Mouse (Mus musculus): ENCODE measurements around the gene Lrrc27. TPM values are rescaled to one million over a fixed set of nuclear protein-coding genes. Genes with fewer than 3 reads are reported as not detected.

Lrrc27 gene
- total RNA-seq, 2 experiments from 2014 or later = 2.9 to 4.2 TPM

DNA sequence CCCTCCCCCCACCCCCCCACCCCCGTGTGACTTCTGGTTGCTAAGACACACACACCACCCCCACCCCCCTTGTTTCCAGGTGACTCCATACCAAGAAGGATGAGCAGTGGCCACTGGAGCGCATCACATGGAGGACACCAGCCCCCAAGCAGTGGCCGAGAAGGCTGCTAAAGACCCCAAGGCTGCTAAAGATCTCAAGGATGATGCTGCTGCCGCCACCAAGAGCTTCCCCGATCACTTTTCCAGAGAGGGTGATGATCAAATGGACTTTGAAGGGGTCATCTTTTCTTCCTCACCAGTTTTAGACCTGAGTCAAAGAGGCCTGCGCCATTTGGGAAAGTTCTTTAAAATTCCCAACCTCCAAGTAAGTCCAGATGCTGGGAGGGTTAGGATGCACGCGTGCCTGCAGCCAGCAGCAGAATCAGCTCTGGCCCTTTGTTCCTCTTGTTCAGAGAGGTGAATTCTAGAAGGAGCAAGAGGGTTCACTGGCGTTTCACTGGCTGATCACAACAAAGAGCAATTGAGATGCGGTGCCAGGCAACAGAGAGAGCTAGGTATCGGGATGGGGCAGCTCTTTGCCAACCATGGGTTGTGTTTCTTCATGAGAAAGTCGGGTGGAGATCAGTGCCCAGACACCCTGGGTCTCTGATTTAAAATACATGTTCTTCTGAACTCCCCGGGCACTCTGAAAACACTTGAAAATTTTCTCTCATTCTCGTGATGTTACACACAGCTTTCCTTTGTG is 2.0 kb downstream of the Lrrc27 start:
- DNase-seq = no peak

DNA sequence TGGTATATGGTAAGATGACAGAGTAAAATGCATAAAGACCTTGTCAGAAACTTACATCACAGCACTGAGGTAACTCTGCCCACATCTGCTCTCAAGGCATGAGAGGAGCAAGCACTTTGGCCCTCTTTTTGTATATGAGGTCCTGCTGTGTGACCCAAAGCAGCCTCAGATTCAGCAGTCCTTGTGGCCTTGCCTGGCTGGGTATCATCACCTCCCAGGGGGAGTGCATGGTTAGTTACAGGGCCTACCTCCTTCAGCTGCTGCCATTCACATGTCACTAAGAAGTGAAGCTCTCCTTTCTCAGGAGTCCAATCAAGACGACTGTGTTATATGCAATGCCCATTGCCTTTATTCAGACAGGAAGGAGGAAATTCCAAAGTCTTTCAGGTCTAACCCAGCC is 2.7 kb downstream of the Lrrc27 start:
- no peak for DNase-seq

DNA sequence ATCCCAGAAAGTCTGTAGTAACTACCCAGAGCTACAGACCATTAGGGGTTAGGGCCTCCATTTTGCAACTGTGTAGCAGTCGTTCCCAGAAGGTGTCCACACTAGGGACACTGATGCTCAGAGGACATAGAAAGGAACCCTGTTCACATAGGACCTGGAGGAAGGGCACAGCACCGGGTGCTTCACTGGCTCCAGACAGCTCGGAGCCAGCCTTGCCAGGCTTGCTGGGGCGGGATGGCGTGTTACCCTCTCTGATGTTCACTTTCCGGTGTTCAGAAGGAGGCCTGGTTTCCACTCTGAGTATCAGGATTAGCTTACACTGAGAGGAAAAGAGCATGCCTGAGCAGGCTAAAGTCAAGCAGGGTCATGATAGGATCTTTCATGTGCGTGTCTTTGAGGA is 3.2 kb downstream of the Lrrc27 start:
- no peak for DNase-seq

GRCm38 (mm10) chr7:139216464-139216863 is 3.7 kb downstream of the Lrrc27 start:
- DNase-seq = no peak

DNA sequence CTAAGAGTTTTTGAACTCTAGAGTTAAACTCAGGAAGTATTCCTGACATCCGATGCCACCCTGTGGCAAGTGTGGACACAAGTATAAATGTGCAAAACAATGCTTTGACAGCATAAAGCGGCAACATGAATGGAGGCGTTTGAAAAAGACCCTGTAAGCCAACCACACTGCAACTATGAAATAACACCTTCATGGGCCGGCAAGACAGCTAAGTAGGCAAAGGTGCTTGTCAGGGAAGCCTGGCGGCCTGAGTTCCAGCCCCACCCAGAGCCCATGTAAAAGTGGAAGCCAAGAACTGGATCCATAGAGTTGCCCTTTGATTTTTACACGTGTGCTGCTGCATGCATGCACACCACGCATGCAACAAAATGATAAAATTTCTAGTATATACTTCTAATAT is 4.3 kb downstream of the Lrrc27 start:
- DNase-seq = no peak

DNA sequence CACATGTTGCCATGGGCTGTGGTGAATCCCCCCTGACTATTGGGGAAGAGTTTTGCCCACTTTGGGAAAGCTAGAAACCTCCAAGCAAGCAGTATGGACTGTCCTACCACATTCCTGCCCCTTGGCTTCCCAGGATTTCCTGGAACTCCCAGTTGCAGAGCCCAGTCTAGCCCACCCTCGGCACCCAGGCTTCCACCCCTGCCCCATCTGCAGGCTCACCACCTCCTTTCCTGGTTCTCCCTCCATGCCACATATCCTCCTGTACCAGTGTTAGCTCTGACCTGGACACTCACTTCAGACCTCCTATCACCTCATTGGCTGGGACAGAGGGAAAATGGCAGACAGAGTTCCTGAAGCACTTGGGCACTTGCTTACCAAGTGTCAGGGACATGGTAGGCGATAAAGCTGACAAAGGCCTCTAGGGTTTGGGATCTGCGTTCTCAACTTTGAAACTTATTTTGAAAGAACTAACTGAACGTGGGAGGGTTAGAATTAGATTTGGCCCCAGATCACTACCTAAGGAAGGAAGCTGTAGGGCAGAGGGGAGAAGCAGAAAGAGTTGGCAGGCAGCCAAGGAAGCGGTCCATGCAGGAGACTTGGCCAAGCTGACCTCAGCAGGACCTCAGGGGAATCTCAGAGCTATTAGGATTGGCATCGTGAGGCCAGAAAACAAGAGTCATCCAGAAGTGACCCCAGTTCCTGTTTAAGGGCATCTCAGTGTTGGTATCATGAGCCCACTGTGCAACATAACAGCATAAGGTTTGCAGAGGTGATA is 6.0 kb downstream of the Lrrc27 start:
- DNase-seq = peak; percentile 41

DNA sequence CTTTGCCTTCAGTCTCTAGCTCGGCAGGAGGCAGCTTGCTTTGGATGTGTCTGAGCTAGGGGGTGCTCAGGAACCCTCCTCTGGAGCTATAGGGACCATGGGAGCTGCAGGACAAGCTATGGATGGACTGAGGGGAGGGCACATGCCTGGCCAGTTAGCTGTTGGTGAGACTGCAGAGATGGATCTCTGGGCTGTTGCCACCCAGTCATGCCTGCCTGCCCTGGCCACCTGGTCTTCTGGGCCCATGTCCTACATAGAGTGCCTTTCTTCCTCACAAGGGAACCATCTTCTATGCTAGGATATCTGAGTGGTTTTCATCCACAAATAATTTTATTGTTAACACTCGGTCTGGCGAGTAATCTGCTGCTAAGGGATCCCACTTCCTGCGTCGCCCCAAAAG is 6.7 kb downstream of the Lrrc27 start:
- DNase-seq = no peak

DNA sequence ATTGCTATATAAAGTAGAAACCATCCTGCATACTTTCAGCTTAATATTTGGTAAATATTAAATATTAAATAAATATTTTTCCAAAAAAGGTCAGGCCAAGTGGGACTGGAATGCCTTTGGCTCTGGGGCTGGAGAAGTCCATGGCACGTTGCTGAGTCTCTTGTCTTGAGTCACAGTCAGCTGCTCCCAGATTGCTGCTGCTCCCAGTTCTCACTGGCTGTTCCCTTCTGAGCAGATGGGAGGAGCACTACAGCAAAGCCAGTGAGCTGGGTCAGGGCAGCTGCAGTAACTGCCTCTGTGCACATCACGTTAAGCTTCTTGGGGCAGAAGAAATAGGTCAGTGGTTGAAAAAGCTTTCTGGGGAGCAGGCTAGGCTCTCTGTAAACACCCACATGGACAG is 7.5 kb downstream of the Lrrc27 start:
- DNase-seq = no peak

DNA sequence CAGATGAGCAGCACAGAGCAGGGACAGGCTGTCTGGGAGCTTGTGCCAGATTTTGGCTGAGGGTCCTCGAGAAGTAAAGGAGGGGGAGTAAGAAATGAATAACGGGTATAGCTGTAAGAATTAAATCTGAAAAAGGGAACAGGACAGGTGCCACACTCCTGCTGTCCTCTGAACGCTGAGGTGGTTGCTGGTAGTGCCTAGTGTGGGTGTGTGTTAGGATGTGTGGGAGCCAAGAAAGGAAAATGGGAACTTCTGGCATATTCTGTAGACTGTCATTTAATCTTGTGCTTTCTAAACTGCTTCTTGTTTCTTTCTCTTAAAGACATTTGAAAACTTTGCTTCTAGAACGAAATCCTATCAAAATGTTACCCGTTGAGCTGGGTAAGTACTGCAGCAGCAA is 8.3 kb downstream of the Lrrc27 start:
- no peak for DNase-seq

GRCm38 (mm10) chr7:139221856-139222255 is 9.1 kb downstream of the Lrrc27 start:
- DNase-seq = no peak

- no peak for DNase-seq
Observed at GRCm38 (mm10) chr7:139222341-139222740, 9.6 kb downstream of the Lrrc27 start.

DNA sequence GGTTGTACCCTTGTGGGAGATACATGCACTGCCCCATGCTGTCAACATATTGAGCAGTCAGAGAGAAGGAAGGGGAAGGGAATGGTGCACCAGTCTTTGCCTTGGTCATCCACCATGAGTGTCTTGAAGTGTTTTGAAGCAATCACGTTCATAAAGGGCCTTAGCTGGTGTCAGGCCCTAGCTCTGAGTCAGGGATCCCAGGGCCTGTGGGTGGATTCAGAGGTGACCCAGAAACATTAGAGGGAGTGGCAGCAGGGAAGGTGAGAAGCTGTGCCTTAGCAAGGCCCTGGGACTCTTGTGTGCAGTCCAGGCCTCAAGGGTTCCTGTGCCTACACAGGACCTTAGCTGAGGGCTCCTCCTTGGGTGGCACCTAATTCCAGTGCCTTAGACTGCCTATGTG is 11.3 kb downstream of the Lrrc27 start:
- DNase-seq = no peak

GRCm38 (mm10) chr7:139224725-139225124 is 11.9 kb downstream of the Lrrc27 start:
- DNase-seq = no peak

GRCm38 (mm10) chr7:139226416-139226815 is 13.6 kb downstream of the Lrrc27 start:
- DNase-seq = no peak

DNA sequence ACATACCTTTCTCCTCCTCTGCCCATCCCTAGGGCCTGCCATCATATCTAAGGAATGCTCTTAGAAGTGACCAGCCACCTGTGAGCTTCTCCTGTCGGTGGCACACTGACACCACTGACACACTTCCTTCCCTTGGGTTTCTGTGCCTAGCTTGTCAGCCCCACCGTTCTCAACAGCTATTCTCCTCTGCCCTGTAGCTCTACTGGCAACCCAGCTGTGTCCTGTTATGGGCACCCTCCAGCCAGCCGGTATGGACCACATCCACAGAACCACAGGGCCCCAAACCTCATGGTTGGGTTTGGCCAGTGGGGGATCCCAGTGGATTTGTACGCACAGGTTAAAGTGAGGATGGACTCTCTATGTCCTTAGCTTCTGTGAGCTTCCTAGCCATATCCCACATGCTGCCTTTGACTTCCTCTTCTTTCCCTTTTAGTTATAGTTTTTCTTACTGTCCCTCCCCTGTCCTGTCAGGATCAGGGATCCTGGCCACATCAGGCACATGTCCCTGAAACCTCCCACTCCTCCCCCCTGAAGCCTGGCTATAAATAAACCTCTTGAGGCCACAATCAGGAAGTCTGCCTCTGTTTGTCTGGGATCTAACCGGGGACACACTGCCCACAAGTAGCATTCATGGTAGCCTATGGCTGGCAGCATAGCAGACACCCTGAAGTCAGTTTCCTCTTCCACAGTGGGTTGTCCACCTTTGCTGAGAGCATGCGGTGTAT is 15.8 kb downstream of the Lrrc27 start:
- no peak for DNase-seq

GRCm38 (mm10) chr7:139229837-139230236 is 17.0 kb downstream of the Lrrc27 start:
- DNase-seq = no peak

- no peak for DNase-seq
Observed at GRCm38 (mm10) chr7:139230241-139230640, 17.5 kb downstream of the Lrrc27 start.

DNA sequence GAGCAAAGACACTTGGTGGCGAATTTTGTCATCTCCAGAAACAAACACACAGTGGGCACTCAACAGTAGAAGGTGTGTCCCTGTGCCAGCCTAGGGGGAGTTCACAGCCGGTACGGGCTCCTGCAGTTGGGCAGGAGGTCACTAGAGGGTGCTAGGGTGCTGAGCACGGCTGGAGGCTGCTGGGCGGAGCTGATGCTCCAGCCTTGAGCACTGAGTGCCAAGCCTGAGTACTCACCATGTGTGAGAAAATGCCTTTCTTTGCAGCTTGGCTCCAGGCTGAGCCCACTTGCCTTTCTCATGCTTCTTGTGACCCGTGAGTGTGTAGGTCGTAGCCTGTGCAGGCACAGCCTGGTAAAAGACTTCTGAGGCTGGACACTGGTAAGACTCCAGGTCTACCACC is 20.9 kb downstream of the Lrrc27 start:
- peak; percentile 88 for DNase-seq

DNA sequence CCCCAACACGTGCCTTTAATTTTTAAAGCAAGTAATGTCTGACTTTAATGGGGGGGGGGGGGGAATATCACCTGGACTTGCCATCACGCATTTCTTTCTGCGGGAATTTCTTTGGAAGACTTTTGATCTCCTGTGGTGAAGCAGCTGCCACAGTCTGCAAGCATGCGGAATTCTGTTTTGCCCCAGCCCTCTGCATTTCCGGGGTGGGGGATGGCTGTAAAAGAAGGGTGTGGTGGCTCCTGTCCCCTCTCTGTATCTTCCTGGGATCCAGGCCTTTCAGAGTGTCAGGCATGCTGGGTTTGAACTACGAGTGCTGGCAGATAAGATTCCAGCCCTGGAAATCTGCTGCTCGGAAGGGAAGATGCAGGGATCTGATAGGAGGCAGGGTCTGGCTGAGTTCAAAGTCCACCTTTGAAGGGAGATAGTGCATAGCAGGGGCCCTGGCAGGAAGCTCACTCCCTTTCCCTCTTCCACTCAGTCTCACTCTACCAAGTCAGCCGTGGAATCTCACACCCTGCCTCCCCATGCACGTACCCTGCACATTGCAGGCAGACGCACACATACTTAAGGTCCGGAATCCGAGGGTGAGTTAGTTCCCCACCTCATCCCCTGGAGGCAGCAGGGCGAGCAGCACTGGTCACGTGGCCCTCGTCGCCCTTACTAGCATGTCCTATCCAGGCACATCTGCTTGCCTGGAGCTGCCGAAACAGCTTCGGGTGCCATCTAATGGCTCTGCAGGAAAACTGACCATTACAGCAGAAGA is 21.8 kb downstream of the Lrrc27 start:
- DNase-seq = peak; percentile 46

DNA sequence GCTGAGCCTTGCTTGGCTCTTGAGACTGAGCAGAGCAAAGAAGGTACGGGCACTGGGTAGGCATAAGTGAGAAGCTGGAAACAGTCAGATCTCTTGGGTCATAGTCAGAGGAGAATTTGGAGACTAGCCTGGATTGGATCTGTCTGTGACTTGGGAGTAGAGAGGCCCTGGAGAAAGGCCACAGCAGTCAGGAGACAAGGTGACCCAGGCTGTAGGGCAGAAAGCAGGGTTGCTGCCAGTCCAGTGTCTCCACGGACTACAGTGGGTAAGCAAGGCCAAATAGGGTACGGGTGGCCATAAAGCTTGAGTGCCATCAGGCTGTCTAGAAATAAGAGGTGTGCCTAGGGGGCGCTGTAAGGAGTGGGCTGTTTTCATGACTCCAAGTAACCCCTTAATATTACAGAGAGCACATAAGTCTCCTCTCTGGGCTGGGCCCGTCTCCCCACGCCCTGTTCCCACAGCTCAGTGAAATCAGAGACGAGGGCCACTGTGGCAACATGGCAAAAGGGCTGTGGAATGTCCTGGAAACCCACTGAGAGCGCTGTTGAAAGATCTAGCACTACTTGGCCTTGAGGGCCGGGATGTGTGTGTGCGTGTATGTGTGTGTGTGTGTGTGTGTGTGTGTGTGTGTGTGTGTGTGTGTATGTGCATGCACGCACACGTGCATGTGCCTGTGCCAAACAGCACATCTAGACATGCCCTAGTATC is 23.0 kb downstream of the Lrrc27 start:
- no peak for DNase-seq

- no peak for DNase-seq
Observed at GRCm38 (mm10) chr7:139239432-139239831, 26.6 kb downstream of the Lrrc27 start.

- no peak for DNase-seq
Observed at GRCm38 (mm10) chr7:139246086-139246485, 33.3 kb downstream of the Lrrc27 start.
